Mouse (Mus musculus) kidney, postnatal 0 days (tissue): ENCODE data around the gene Cgas. TPM values are rescaled to one million over a fixed set of nuclear protein-coding genes. Genes with fewer than 3 reads are reported as not detected.

ENCODE experiments used
- ATAC-seq: fragments of 200-750 bp; cut with Nextera tagmentation; replicated peaks from 2 replicates; pipeline ENCODE4 v1.8.0; 2017; ENCODE audit warnings: low read depth, moderate number of reproducible peaks, moderate TSS enrichment, moderate library complexity; ENCODE audit not compliant: low FRiP score
- DNase-seq: peaks from one replicate; pipeline ENCODE4 v3.0.0-alpha.2; 2016; ENCODE audit warnings: low spot score
- H3K27ac ChIP-seq: fragments of 300-500 bp; sonication (generic); 2 replicates; pipeline ENCODE4 v1.5.1; 2014; ENCODE audit warnings: mild to moderate bottlenecking
- H3K27me3 ChIP-seq: fragments of 300-500 bp; sonication (generic); 2 replicates; pipeline ENCODE4 v1.6.1; 2014; ENCODE audit warnings: low read length, mixed read lengths; ENCODE audit not compliant: insufficient read depth
- H3K36me3 ChIP-seq: fragments of 300-500 bp; sonication (generic); 2 replicates; pipeline ENCODE4 v1.6.1; 2014; ENCODE audit warnings: low read length, mixed read lengths; ENCODE audit not compliant: insufficient read depth
- H3K4me1 ChIP-seq: fragments of 300-500 bp; sonication (generic); replicated peaks from 2 replicates; pipeline ENCODE4 v1.6.1; 2014; ENCODE audit warnings: antibody characterized with exemption, low read length, mixed read lengths; ENCODE audit not compliant: insufficient read depth
- H3K4me2 ChIP-seq: fragments of 300-500 bp; sonication (generic); 2 replicates; pipeline ENCODE4 v1.6.1; 2014; ENCODE audit warnings: mild to moderate bottlenecking, low read length, moderate library complexity, mixed read lengths
- H3K4me3 ChIP-seq: fragments of 300-500 bp; sonication (generic); replicated peaks from 2 replicates; pipeline ENCODE4 v1.5.1; 2014; ENCODE audit warnings: low read depth, low read length
- H3K9ac ChIP-seq: fragments of 300-500 bp; sonication (generic); 2 replicates; pipeline ENCODE4 v1.6.1; 2014; ENCODE audit warnings: low read depth, low read length
- H3K9me3 ChIP-seq: fragments of 300-500 bp; sonication (generic); replicated peaks from 2 replicates; pipeline ENCODE4 v1.6.1; 2016; ENCODE audit warnings: low read length, inconsistent platforms, mixed read lengths
- CTCF ChIP-seq: IDR thresholded peaks from 2 replicates; pipeline ENCODE4 v1.5.1; 2016; ENCODE audit warnings: antibody characterized with exemption, low read depth, mild to moderate bottlenecking, moderate library complexity
- WGBS: fragments of 180-500 bp; shearing (Covaris S2); extraction: QIAGEN DNeasy Blood & Tissue Kit; methylation state at CpG from one replicate; pipeline ENCODE4 v1.1.7; 2014; 5-methylcytosine and 5-hydroxymethylcytosine counted together
- polyA plus RNA-seq: library from polyadenylated mRNA; unstranded; fragments of >200 nt; fragmentation: Nextera tagmentation; extraction: Ambion mirVana; gene quantifications from 2 replicates; pipeline ENCODE4 v1.2.1, GENCODE M21; 2015

Gene Cgas
- polyA plus RNA-seq, 1 experiment from 2014 or later = 1.4 TPM

GRCm38 (mm10) chr9:78429551-78429950, 13.5 kb downstream of the Cgas start:
- Histone ChIP-seq H3K27me3 (no peaks in the 10 kb centered on the region), H3K9ac (no peak overlapping the region), H3K4me1 (no peaks in the 10 kb centered on the region), H3K4me2 (no peak overlapping the region), H3K9me3 (no peaks in the 10 kb centered on the region), H3K36me3 (no peaks in the 10 kb centered on the region), H3K4me3 (no peak overlapping the region), H3K27ac (no peak overlapping the region)
- no peak for ATAC-seq
- DNase-seq = no peak
- WGBS = 63% methylated on average over 2 of the region's 2 CpGs
- no peak for TF ChIP-seq CTCF

GRCm38 (mm10) chr9:78428870-78429432, 14.1 kb downstream of the Cgas start:
- H3K4me1 ChIP-seq = no peaks in the 10 kb centered on the region
- ATAC-seq (no peak), DNase-seq (no peak)
- H3K27ac ChIP-seq = no peak overlapping the region
- no peak overlapping the region for H3K9ac ChIP-seq
- H3K4me2 ChIP-seq = no peak overlapping the region
- 85% methylated on average over 4 of the region's 4 CpGs for WGBS
- no peaks in the 10 kb centered on the region for H3K36me3 ChIP-seq
- no peaks in the 10 kb centered on the region for H3K9me3 ChIP-seq
- no peak for TF ChIP-seq CTCF
- H3K27me3 ChIP-seq = no peaks in the 10 kb centered on the region
- H3K4me3 ChIP-seq = no peak overlapping the region

- no peak overlapping the region for H3K4me2 ChIP-seq
Observed at GRCm38 (mm10) chr9:78428185-78428584, 14.9 kb downstream of the Cgas start.

GRCm38 (mm10) chr9:78427362-78427781, 15.7 kb downstream of the Cgas start:
- Histone ChIP-seq H3K9me3 (no peaks in the 10 kb centered on the region), H3K4me2 (peak overlapping the region; percentile 66), H3K9ac (0 out of 2 replicates have a peak overlapping the region, but pooled peaks have one; percentile 18), H3K4me3 (peak overlapping the region; percentile 24; the same call in 1 of the 2 replicates), H3K27ac (no peak overlapping the region), H3K36me3 (no peaks in the 10 kb centered on the region), H3K27me3 (no peaks in the 10 kb centered on the region), H3K4me1 (no peaks in the 10 kb centered on the region)
- no peak for DNase-seq
- no peak for TF ChIP-seq CTCF
- 36% methylated on average over 24 of the region's 27 CpGs for WGBS
- ATAC-seq = peak; percentile 33; the same call in 1 of the 2 replicates

More at GRCm38 (mm10) chr9:78428185-78428584, 14.9 kb downstream of the Cgas start:
- Histone ChIP-seq H3K9ac (no peak overlapping the region), H3K9me3 (no peaks in the 10 kb centered on the region), H3K36me3 (no peaks in the 10 kb centered on the region), H3K4me1 (no peaks in the 10 kb centered on the region), H3K4me3 (no peak overlapping the region), H3K27ac (no peak overlapping the region), H3K27me3 (no peaks in the 10 kb centered on the region)
- 49% methylated on average over 6 of the region's 6 CpGs for WGBS
- 0 out of 2 replicates have a peak, but pooled peaks have one; percentile 17 for ATAC-seq
- no peak for TF ChIP-seq CTCF
- DNase-seq = no peak

- ATAC-seq (no peak), DNase-seq (no peak)
- no peak overlapping the region for H3K4me2 ChIP-seq
- WGBS = 97% methylated on average over 7 of the region's 7 CpGs
- no peak overlapping the region for H3K4me3 ChIP-seq
- no peak overlapping the region for H3K9ac ChIP-seq
- H3K9me3 ChIP-seq = no peaks in the 10 kb centered on the region
- no peaks in the 10 kb centered on the region for H3K36me3 ChIP-seq
- no peaks in the 10 kb centered on the region for H3K4me1 ChIP-seq
- H3K27ac ChIP-seq = no peak overlapping the region
- no peak for TF ChIP-seq CTCF
- 0 out of 2 replicates have a peak, but pooled peaks cover 4% of the 10 kb centered on the region for H3K27me3 ChIP-seq
Observed at GRCm38 (mm10) chr9:78401596-78401995, 41.4 kb downstream of the Cgas start.

- WGBS = 65% methylated on average over 5 of the region's 5 CpGs
- ATAC-seq = no peak
- H3K4me2 ChIP-seq = no peak overlapping the region
- H3K4me3 ChIP-seq = no peak overlapping the region
- no peak overlapping the region for H3K9ac ChIP-seq
- no peak for TF ChIP-seq CTCF
- no peaks in the 10 kb centered on the region for H3K9me3 ChIP-seq
- no peak for DNase-seq
- no peaks in the 10 kb centered on the region for H3K36me3 ChIP-seq
- H3K27me3 ChIP-seq = peaks cover 11% of the 10 kb centered on the region; the same call in 1 of the 2 replicates
- H3K27ac ChIP-seq = no peak overlapping the region
- peaks cover 6% of the 10 kb centered on the region for H3K4me1 ChIP-seq
Observed at GRCm38 (mm10) chr9:78400570-78400969, 42.5 kb downstream of the Cgas start.
